Mouse (Mus musculus): ENCODE data around the gene Unc45a. TPM values are rescaled to one million over a fixed set of nuclear protein-coding genes. Genes with fewer than 3 reads are reported as not detected.

Unc45a gene
- total RNA-seq, 2 experiments from 2014 or later: 71.5 to 85.8 TPM

DNA sequence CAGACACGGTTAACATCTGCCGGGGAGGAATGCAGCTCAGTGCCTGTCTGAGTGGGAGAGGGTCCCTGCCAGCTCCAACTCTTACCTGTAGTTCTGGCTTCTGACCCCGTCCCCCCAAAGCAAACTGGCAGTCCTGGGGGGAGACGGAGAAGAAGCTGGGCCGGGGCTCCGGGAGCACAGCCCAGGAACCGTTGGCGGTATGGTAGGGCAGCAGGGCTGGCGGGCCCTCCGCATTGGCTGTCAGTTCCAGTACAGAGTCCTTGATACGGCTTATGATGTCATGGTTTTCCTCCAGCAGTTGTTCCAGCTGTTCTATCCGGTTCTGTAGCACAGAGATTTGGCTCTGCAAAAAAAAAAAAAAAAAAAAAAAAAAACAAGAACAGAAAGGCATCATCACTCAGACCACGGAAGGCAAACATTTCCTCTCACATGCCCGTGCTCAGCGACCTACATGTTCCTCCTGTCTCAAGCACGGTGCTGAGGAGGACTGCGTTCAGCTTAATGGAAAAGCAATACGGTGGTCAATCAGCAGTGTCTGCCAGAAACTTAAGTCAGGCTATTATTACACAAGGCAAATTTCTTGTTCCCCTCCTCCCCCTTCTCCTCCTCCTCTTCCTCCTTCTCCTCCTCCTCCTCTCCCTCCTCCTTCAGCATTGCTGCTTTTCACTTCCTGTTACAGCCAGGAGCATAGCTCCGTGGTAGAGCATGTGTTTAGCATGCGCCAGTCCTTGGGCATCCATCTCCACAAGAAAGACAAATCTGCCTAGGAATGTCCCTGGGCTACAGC, 28.0 kb upstream of the Unc45a start:
- DNase-seq (ENCODE audit: low spot score in 2 of 2): no peak

DNA sequence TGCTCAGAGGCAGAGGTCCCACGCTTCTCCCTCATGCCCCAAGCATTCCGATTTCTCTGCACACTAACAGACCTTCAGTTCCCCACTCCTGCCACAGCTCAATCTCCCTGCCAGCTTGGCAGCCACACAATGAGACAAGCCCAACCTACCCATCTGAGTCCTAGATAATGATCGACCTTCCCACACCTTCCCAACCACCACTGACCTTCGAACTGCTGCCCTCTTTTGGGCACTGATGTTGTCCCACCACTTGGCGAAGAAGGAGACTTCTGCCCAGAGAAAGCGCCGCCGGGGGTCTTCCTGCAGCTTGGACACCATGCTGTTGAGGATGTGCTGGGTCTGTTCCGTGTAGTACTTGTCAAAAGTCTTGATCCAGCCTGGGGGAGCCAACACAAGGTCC, 27.2 kb upstream of the Unc45a start:
- DNase-seq (ENCODE audit: low spot score in 2 of 2): no peak

DNA sequence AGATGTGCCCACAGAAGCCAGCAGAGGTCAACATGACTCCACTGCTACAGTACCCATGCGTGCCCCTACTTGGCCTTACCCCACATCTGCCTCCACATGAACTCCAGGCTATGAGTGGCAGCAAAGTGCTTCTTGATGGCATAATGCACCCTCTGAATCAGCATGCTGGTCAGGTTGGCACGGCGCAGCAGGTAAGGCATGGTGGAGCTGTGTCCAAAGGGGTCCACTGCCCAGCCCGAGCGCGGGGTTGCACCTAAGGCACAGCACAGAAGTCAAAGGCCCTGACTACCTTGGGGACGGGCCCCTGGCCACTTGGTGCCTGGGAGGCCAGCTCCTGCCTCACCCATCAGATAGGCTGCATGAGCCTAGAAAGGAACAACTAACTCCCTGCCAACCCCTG, 26.4 kb upstream of the Unc45a start:
- DNase-seq (ENCODE audit: low spot score in 2 of 2): no peak

DNA sequence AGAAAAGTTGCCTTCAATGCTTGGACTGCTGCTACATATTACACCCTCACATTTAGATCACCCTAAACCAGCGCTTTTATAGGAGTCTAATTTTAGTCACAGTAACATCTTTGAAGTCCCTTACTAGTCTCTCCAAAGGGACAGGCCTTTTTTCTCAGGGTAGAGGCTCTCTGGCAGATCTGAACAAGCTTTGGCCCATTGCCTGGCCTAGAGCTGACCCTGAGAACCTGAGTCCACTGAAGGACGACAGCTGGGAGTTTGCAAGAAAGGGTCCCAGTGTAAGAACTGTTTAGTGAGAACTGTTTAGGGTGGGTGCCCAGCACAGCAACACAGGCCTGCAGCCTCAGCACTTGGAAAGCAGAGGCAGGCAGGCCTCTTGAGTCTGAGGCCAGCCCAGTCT, 25.0 kb upstream of the Unc45a start:
- no peak for DNase-seq (ENCODE audit: low spot score in 2 of 2)

DNA sequence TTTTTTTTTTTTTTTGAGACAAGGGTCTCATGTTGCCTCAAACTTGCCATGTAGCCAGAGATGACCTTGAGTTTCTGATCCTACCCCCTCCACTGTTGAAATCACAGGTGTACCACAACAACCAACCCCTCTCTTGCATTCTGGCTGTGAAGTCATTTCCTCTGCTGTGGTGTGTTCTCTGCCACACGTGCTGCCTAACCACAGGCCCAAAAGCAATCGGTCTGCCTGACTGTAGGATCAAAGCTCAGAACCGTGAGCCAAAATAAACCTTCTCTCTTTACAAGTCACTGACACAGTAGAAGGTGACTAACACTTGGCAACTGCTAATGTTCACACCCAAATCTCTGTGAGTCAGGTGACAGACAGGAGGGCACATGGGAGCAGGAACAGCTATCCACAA, 19.6 kb upstream of the Unc45a start:
- no peak for DNase-seq (ENCODE audit: low spot score in 2 of 2)

- no peak for DNase-seq (ENCODE audit: low spot score in 2 of 2)
Measured at GRCm38 (mm10) chr7:80358039-80358438, 17.2 kb upstream of the Unc45a start.

- DNase-seq (ENCODE audit: low spot score in 2 of 2): no peak
Measured at GRCm38 (mm10) chr7:80357156-80357555, 16.4 kb upstream of the Unc45a start.

GRCm38 (mm10) chr7:80356351-80356750, 15.5 kb upstream of the Unc45a start:
- no peak for DNase-seq (ENCODE audit: low spot score in 2 of 2)

GRCm38 (mm10) chr7:80352920-80353319, 12.1 kb upstream of the Unc45a start:
- DNase-seq (ENCODE audit: low spot score in 2 of 2): no peak

- DNase-seq (ENCODE audit: low spot score in 2 of 2): no peak
Measured at GRCm38 (mm10) chr7:80350808-80351207, 10.0 kb upstream of the Unc45a start.

GRCm38 (mm10) chr7:80347670-80348586, 7.1 kb upstream of the Unc45a start:
- DNase-seq (ENCODE audit: low spot score in 2 of 2): no peak

DNA sequence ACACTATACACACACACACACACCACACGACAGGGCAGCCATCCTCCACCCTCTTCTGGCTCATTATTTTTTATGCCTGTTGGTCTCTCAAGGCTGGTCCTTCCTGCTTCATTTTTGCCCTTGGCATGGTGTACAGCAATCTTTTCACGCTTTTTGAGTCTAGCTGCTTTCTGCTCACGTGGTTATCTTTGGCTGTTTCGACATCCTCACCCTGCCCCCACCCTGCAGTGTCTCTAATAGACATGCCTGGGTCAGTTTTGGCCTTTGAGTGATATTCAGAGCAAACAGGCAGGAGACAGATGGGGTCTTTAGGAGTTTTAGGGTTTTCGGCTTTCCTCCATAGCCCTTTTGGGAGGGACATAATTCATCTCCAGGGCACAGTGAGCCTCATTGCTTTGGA, 6.0 kb upstream of the Unc45a start:
- DNase-seq (ENCODE audit: low spot score in 2 of 2): no peak

DNA sequence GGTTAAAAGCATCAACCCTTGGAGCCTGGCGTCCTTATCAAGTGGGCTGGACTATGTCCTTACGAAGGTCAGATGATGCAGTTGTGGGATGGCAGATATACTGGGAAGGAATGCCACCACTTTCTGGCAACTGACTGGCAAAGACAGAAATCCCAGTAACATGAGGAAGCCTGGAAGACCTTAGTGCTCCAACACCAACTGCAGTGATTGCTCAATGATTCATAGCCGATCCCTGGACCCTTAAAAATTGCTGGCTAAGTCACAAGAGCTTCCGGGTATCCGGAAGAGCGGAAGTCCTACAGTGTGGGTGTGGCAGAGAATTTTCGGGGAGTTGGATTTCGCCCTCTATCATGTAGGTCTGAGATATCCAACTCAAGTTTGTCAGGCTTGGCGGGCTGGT, 5.4 kb upstream of the Unc45a start:
- DNase-seq (ENCODE audit: low spot score in 2 of 2): no peak

GRCm38 (mm10) chr7:80343270-80344018, 2.6 kb upstream of the Unc45a start:
- no peak for DNase-seq (ENCODE audit: low spot score in 2 of 2)

- DNase-seq (ENCODE audit: low spot score in 2 of 2): peak; percentile 87 to 93
Measured at GRCm38 (mm10) chr7:80342858-80343257, 2.1 kb upstream of the Unc45a start, which contains the start of gene Hddc3. Gene Hddc3 (plus strand): TSS chr7:80343104.

- DNase-seq (ENCODE audit: low spot score in 2 of 2): no peak
Measured at GRCm38 (mm10) chr7:80341793-80342192, 988 bp upstream of the Unc45a start.

DNA sequence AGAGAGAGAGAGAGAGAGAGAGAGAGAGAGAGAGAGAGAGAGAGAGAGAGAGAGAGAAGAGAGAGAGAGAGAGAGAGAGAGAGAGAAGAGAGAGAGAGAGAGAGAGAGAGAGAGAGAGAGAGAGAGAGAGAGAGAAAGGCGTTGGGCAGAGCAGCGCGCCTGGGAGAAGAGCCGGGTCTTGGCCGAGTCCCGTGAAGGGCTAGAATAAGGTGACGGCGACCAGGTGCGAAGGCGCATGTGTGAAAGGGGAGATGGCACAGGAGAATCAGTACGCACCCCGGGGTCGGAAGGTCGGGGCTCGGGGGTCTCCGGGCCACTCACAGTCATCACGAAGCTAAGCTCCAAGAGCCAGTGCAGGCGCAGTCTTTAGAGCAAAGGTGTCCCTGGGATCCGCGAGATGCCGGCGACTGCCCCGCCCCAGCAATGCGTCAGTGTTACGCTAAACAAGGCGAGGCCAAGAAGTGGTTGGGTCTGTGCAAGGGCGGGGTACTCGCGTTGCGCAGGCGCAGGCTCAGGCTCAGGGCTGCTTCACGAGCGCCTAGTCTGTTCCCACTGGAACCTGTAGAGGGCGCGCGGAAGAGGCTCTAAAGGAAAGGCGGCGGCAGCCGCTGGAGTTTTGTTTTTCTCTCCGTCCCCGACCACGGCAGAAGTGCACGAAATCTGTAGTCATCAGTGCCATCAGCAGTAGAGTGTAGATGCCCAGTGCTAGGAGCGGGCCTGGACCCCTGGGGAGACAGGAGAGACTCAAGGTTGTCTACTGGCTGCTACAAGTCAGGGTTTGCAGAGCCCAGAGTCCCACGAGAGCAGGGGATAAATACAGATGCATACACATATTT, 794 bp downstream of the Unc45a start:
- DNase-seq (ENCODE audit: low spot score in 2 of 2): peak; percentile 97

GRCm38 (mm10) chr7:80339371-80339770, 1.4 kb downstream of the Unc45a start:
- DNase-seq (ENCODE audit: low spot score in 2 of 2): peak in 1 of 2 experiments; percentile 46

GRCm38 (mm10) chr7:80336932-80337331, 3.9 kb downstream of the Unc45a start:
- DNase-seq (ENCODE audit: low spot score in 2 of 2): no peak

DNA sequence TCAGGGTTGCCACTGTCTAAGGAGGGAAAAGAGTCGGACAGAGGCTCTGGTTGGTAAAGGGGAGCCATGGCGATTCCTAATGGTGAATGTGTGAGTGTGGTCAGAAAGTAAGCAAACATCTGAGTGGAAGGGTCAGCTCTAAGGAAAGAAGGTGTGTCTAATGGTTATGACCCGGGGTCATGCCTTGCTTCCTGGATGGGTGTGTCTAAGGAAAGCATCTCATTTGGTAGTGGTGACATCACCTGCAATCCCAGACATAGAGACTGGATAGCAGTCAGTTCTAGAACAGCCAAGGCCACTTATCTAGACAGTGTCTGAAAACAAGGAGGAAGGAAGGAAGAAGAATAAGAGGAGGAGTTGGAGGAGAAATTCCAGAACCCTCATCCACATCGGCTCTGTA, 6.0 kb downstream of the Unc45a start:
- no peak for DNase-seq (ENCODE audit: low spot score in 2 of 2)

All from adrenal gland, adult 18-20 months (tissue).